Mouse (Mus musculus): ENCODE measurements around the gene Kcng3.

Gene Kcng3

GRCm38 (mm10) chr17:83631783-83632652 lies at the start of gene Kcng3:
TSS of gene Kcng3 (minus strand) at chr17:83631895.
- DNase-seq (ENCODE audit: low spot score in 2 of 2): peak; percentile 34

GRCm38 (mm10) chr17:83677370-83677769 lies 45.7 kb upstream of the Kcng3 start:
- DNase-seq (ENCODE audit: low spot score in 2 of 2): no peak

DNA sequence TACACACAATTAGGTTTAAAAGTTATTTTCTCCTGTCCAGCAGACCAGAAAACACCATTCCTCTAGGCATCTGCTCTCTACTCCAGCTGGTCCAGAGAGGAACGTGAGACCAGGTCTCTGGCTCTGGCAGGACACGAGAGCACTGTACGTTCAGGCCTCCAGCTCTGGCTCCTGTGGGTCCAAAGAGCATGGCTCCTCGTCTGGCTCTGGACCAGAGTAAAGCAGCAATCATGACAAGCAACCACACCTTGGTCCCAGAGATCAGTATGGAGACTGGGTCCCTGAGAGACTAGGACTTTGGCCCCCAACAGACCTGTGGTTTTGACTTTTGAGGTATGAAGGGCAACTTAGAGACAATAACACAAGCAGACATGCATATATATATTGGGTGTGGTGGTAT lies 41.0 kb upstream of the Kcng3 start:
- DNase-seq (ENCODE audit: low spot score in 2 of 2): no peak

DNA sequence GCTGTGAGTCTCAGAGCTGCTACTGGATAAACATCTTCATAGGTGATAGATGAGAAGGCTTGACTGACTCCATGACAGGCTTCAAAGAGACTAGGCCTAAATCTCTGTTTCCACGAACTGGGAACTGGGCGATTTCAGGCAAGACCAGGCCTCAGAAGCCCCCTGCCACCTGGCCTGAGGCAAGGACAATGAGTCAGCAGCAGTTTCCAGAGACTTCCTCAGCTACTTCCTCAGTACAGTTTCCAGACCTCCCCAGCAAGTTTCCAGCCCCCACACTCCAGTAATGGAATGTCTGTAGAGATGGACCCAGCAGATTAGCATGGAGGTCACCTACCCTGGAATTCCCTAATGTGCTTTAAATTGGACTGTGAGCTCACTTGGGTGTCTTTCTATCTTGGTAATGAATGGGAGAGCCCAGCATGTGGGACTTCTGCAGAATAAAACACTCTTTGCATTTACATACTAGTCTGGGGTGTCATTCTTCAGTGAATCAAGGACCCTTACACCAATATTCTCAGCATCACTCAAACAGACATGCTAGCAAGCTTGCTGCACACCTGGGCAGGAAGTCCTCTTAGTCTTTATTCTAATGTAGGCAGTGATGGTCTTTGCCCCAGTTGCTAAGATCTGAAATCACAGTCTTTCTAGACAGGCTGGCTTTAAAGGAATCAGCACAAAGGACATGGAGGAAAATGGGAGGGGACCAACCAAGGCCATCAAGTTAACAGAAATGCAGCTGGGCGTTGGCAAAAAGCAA lies 36.4 kb upstream of the Kcng3 start:
- DNase-seq (ENCODE audit: low spot score in 2 of 2): no peak

- peak in 1 of 2 experiments; percentile 49 for DNase-seq (ENCODE audit: low spot score in 2 of 2)
Measured at GRCm38 (mm10) chr17:83666597-83667287, 35.0 kb upstream of the Kcng3 start.

DNA sequence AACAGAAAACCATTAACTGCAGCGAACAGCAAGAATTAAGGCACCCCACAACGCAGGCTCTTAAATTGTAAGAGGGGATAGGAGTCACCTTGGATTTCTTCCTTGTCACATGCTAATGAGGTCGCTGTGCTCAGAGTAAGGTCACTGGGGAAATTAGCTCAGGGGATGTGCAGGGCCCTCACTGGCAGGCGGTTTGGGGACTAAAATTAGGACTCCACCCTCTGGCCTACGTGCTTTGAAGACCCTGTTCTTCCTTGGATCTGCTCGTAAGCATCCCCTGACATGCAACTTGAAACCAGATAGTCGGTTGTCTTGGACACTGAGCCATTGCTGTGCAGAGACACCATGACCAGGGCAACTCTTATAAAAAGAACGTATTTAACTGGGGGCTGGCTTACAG lies 33.1 kb upstream of the Kcng3 start:
- no peak for DNase-seq (ENCODE audit: low spot score in 2 of 2)

DNA sequence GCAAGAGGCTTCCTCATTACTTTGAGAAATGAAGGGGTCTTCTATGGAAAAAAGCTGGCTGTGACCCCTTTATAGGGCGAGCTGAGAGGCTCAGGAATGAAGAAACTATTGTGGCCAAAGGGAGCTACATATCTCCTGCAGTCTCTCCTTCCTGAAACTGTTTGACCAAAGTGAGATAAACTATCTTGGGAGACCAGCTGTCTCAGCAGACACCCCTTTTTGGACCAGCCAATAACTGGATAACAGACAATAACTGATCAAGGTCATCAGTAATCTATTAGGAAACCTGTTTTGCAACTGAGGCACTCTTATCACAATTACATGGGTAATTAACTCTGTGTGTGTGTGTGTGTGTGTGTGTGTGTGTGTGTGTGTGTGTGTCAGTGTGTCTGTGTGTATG lies 27.2 kb upstream of the Kcng3 start:
- DNase-seq (ENCODE audit: low spot score in 2 of 2): no peak

DNA sequence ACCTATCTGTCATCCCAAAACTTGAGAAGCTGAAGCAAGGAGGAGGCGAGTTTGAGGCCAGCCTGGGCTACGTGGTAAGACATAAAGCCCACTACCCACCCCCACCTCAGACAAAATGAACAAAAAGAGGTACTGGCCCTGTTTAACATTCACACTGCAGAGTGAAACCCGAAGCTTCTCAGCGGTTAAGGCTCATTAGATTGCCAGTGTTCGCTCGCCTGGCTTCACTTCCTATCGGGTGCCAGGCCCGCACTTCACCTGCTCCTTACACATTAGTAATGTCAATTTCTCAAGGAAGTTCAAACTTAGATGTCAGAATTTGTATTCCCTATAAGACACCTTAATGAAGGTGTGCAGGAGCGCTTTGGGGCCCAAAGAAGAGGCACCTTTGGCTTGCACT lies 25.7 kb upstream of the Kcng3 start:
- no peak for DNase-seq (ENCODE audit: low spot score in 2 of 2)

DNA sequence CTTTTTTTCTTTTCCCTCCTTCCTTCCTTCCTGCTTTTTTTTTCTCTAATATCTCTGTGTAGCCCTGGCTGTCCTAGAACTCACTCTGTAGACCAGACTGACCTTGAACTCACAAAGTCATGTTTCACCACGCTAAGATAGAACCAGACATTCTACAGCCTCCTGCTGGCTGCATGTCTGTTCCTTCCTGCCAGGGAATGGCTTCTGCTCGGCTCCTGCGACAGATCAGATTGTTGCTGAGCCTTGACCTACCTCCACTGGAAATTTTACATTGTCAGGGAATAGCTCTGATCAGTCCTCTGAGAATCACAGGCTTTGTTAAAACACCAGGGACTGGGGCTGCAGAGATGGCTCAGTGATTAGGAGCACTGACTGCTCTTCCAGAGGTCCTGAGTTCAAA lies 24.0 kb upstream of the Kcng3 start:
- DNase-seq (ENCODE audit: low spot score in 2 of 2): no peak

- no peak for DNase-seq (ENCODE audit: low spot score in 2 of 2)
Measured at GRCm38 (mm10) chr17:83654651-83655136, 23.0 kb upstream of the Kcng3 start.

DNA sequence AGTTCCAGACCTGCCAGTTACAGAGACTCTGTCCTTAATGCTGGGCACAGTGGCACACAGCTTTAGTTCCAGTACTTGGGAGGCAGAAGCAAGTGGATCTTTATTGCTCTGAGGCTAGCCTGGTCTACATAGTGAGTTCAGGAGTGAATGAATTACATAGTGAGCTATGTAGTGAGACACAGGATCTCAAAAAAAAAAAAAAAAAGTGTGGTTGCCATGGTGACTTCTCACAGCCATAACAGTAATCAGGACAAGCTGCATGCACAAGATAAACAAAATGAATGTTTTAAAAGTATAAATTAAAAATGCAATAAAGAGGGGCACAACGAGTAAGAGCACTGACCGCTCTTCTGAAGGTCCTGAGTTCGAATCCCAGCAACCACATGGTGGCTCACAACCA lies 21.9 kb upstream of the Kcng3 start:
- no peak for DNase-seq (ENCODE audit: low spot score in 2 of 2)

DNA sequence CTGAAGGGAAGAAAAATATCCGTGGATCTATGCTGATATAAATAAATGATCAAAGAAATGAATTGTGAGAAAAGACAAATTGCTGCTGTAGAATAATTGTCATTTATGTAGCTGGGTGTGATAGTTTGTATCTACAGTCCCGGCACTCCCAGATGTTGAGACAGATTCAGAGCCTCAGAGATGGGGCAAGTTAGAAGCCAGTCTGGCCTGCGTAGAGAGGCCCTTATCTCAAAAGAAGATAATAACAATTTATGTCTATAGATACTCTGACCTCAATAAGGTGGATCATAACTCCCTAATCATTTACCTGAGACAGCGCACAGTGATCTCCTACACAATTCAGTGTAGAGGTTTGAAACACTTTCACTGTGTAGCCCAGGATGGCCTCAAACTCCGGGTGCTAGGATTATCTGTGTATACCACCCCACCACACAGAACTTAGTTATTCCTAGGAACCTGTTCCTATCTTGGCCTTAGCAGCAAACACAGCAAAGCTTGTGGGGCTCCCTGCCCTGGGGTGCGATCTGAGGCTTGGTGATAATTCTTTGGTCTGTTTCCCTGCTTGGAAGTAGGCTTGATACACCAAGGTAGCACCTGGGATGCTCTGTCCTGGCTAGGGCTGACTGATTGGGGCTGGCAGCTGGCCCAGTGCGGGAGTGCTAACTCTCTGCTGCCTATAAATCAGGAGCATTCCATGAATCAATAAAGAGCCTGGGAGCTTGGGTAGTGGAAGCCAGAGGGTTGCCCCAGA lies 19.4 kb upstream of the Kcng3 start:
- peak in 1 of 2 experiments; percentile 28 for DNase-seq (ENCODE audit: low spot score in 2 of 2)

- DNase-seq (ENCODE audit: low spot score in 2 of 2): peak in 1 of 2 experiments; percentile 41
Measured at GRCm38 (mm10) chr17:83649986-83650385, 18.3 kb upstream of the Kcng3 start.

- DNase-seq (ENCODE audit: low spot score in 2 of 2): no peak
Measured at GRCm38 (mm10) chr17:83647413-83647812, 15.7 kb upstream of the Kcng3 start.

GRCm38 (mm10) chr17:83646425-83647163 lies 14.9 kb upstream of the Kcng3 start:
- DNase-seq (ENCODE audit: low spot score in 2 of 2): no peak

- peak; percentile 37 to 45 for DNase-seq (ENCODE audit: low spot score in 2 of 2)
Measured at GRCm38 (mm10) chr17:83645226-83645808, 13.6 kb upstream of the Kcng3 start.

DNA sequence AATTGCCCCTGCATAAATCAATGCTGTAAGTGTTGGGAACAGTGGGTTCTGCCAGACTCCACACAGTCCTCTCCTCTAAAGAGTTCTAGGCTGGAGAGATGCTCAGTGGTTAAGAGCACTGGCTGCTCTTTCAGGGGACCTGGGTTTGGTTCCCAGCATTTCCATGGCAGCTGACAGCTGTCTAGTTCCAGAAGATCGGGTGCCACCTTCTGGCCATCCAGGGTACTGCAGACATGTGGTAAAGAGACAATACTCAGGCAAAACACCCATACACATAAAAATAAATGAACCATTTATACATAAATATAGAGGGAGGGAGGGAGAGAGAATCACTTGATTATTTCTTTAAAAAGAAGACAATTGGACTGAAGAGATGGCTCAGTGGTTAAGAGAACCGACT lies 5.7 kb upstream of the Kcng3 start:
- peak; percentile 67 to 82 for DNase-seq (ENCODE audit: low spot score in 2 of 2)

GRCm38 (mm10) chr17:83636443-83636842 lies 4.7 kb upstream of the Kcng3 start:
- DNase-seq (ENCODE audit: low spot score in 2 of 2): no peak

DNA sequence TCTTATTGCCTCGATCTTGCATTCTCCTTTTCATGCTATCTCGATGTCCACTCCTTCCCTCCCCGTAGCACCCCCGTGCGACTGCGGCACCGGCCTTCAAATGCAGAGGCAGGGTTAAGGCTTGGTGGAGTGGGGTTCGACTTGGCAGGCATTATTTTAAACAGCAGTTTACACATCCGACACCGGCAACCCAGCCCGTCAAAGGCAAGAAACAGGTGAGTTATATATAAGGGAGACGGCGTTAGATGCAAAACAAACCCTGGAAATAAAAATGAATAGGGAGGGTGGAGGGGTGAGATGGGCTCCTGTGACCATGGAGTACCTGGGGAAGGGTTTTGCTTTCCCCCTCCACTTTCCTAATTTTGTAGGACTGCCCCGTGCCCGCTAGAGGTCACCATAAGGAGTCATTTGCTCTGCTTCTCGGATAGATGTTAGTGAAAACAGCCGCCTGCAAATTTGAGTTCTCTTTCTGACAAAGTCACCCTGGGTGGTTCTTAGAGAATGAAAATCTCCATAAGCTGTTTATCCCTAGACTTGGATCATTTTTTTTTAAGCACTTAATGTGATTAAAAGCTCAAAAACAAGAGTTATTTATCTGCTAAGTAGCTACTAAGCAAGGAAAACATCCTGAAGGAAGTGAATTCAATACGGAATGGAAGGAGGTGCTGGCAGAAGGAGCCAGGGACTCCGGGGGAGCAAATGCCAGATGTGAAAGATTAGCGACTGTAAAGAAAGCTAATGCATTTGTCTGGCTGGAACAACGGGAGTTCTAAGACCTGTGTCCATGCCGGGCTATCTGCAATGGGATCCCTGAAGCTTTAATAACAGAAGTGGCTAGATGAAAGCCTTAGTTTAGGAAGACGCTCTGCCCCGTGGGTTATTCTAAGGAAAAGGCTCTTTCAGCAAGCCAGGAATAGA lies 1.2 kb upstream of the Kcng3 start:
- DNase-seq (ENCODE audit: low spot score in 2 of 2): peak; percentile 47 to 75
